ENCODE assay signal across 12 mouse cellular contexts in the genomic region with DNA sequence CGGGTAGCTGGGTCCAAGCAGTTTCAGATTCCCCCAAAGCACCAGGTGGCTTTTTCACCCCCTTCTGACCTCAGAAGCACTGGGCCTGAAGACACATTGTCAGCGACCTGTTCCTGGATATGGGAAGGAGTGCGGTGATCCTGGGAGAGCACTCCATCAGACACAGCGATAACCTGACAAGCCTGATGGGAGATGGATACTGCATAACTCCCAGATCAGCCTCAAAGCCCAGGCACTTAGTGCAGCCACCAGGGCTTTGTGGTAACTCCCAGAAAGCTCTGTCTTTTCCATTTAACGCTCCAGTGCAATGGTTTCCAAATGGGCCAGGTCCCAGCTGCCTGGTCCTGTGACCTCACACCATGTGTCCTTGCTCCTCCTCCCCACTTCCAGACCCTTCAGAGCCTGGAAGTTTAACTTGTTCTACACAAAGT.
DNase-seq lines count a peak whose midpoint lies in the region.
"Had no signal": no experiment of that assay in that cellular context is flagged by ENCODE, and none has a peak within 500 bp of the region (broad histone marks: within the 10 kb centered on the region; RNA-seq: fewer than 3 reads in every experiment).

No protein-coding gene starts in this region.

- DNase-seq in kidney, postnatal 10 days, result peak; percentile 52
- no peak for DNase-seq in kidney, adult 9 months
- DNase-seq in embryo, embryonic 10 days (ENCODE audit: low spot score), result peak; percentile 61
- DNase-seq in embryo, embryonic 11.5 days (ENCODE audit: low read depth, low spot score), result peak; percentile 35
- DNase-seq in mesoderm, embryonic 11.5 days (ENCODE audit: low read depth, low spot score), result peak; percentile 68
- DNase-seq in spleen, postnatal 10 days (ENCODE audit: low spot score in 2 of 2), result no peak
- DNase-seq in cerebellum, adult 11-12 months, result no peak
- DNase-seq: cerebellum, postnatal 25 days; gastrocnemius, postnatal 10 days; lung, adult 2 months; lung, postnatal 4 days; thymus, postnatal 25 days had no signal

Comparison
In these comparisons a context has a peak if more than half of its experiments do, and no peak if none do; other contexts are left out.
1. DNase-seq: peak in kidney, postnatal 10 days (single experiment), embryo, embryonic 10 days (single experiment), embryo, embryonic 11.5 days (single experiment) and mesoderm, embryonic 11.5 days (single experiment); none in kidney, adult 9 months (single experiment), spleen, postnatal 10 days (0 of 2) and cerebellum, adult 11-12 months (single experiment).